Mouse (Mus musculus): Measurements from ENCODE around the gene Klhl29. TPM values are rescaled to one million over a fixed set of nuclear protein-coding genes. Genes with fewer than 3 reads are reported as not detected.

Klhl29 gene
- total and polyA plus RNA-seq, 3 experiments: 0.41 to 0.57 (median 0.42) TPM

GRCm38 (mm10) chr12:5223595-5223994 lies 151.9 kb downstream of the Klhl29 start:
- H3K27me3 ChIP-seq (ENCODE audit: control insufficient read depth, insufficient read depth, low read length): no peaks in the 10 kb centered on the region
- no peak for TF ChIP-seq EP300 (IDR thresholded peaks at IDR 0.05; ENCODE audit: insufficient read depth, low read depth, low read length)
- TF ChIP-seq CTCF (IDR thresholded peaks at IDR 0.05): no peak
- no peak for TF ChIP-seq POLR2A (IDR thresholded peaks at IDR 0.05; ENCODE audit: insufficient read depth, low read depth, low read length)
- no peaks in the 10 kb centered on the region for H3K79me2 ChIP-seq (replicated peaks; ENCODE audit: control insufficient read depth, insufficient read depth, low read length)
- DNase-seq: no peak
- no peak overlapping the region for H3K27ac ChIP-seq
- H3K36me3 ChIP-seq (ENCODE audit: control insufficient read depth, insufficient read depth, low read length): no peaks in the 10 kb centered on the region
- no peak overlapping the region for H3K9ac ChIP-seq (ENCODE audit: low read depth, low read length)
- H3K4me1 ChIP-seq (ENCODE audit: control insufficient read depth, insufficient read depth, low read length): peaks cover 4% of the 10 kb centered on the region
- WGBS: 40% methylated on average over 1 of the region's 1 CpGs
- intact Hi-C loops (cut with DNase I): no loop called here
- no peak overlapping the region for H3K4me3 ChIP-seq

GRCm38 (mm10) chr12:5222439-5223202 lies 152.9 kb downstream of the Klhl29 start:
- TF ChIP-seq POLR2A (IDR thresholded peaks at IDR 0.05; ENCODE audit: insufficient read depth, low read depth, low read length): no peak
- TF ChIP-seq EP300 (IDR thresholded peaks at IDR 0.05; ENCODE audit: insufficient read depth, low read depth, low read length): no peak
- no peak for TF ChIP-seq CTCF (IDR thresholded peaks at IDR 0.05)
- Histone ChIP-seq H3K79me2 (replicated peaks; ENCODE audit: control insufficient read depth, insufficient read depth, low read length) (no peaks in the 10 kb centered on the region), H3K4me3 (no peak overlapping the region), H3K27me3 (ENCODE audit: control insufficient read depth, insufficient read depth, low read length) (no peaks in the 10 kb centered on the region), H3K4me1 (ENCODE audit: control insufficient read depth, insufficient read depth, low read length) (peaks cover 4% of the 10 kb centered on the region), H3K36me3 (ENCODE audit: control insufficient read depth, insufficient read depth, low read length) (no peaks in the 10 kb centered on the region), H3K27ac (no peak overlapping the region), H3K9ac (ENCODE audit: low read depth, low read length) (no peak overlapping the region)
- WGBS: 94% methylated on average over 8 of the region's 8 CpGs
- no peak for DNase-seq
- intact Hi-C loops (cut with DNase I): no loop called here

- Histone ChIP-seq H3K4me1 (ENCODE audit: control insufficient read depth, insufficient read depth, low read length) (no peaks in the 10 kb centered on the region), H3K79me2 (replicated peaks; ENCODE audit: control insufficient read depth, insufficient read depth, low read length) (no peaks in the 10 kb centered on the region), H3K36me3 (ENCODE audit: control insufficient read depth, insufficient read depth, low read length) (no peaks in the 10 kb centered on the region), H3K4me3 (no peak overlapping the region), H3K27ac (no peak overlapping the region), H3K27me3 (ENCODE audit: control insufficient read depth, insufficient read depth, low read length) (no peaks in the 10 kb centered on the region), H3K9ac (ENCODE audit: low read depth, low read length) (no peak overlapping the region)
- intact Hi-C loops (cut with DNase I): no loop called here
- WGBS: 62% methylated on average over 14 of the region's 14 CpGs
- DNase-seq: peak in 1 of 2 experiments; percentile 36
- TF ChIP-seq CTCF (IDR thresholded peaks at IDR 0.05) (no peak), EP300 (IDR thresholded peaks at IDR 0.05; ENCODE audit: insufficient read depth, low read depth, low read length) (no peak), POLR2A (IDR thresholded peaks at IDR 0.05; ENCODE audit: insufficient read depth, low read depth, low read length) (no peak)
Observed at GRCm38 (mm10) chr12:5219913-5220575, 155.4 kb downstream of the Klhl29 start.

- no peaks in the 10 kb centered on the region for H3K79me2 ChIP-seq (replicated peaks; ENCODE audit: control insufficient read depth, insufficient read depth, low read length)
- H3K9ac ChIP-seq (ENCODE audit: low read depth, low read length): no peak overlapping the region
- no peaks in the 10 kb centered on the region for H3K27me3 ChIP-seq (ENCODE audit: control insufficient read depth, insufficient read depth, low read length)
- WGBS: 71% methylated on average over 15 of the region's 15 CpGs
- H3K27ac ChIP-seq: no peak overlapping the region
- intact Hi-C loops (cut with DNase I): no loop called here
- DNase-seq: no peak
- H3K4me3 ChIP-seq: no peak overlapping the region
- peaks cover 7% of the 10 kb centered on the region for H3K4me1 ChIP-seq (ENCODE audit: control insufficient read depth, insufficient read depth, low read length)
- no peak for TF ChIP-seq POLR2A (IDR thresholded peaks at IDR 0.05; ENCODE audit: insufficient read depth, low read depth, low read length)
- no peak for TF ChIP-seq CTCF (IDR thresholded peaks at IDR 0.05)
- TF ChIP-seq EP300 (IDR thresholded peaks at IDR 0.05; ENCODE audit: insufficient read depth, low read depth, low read length): no peak
- no peaks in the 10 kb centered on the region for H3K36me3 ChIP-seq (ENCODE audit: control insufficient read depth, insufficient read depth, low read length)
Observed at GRCm38 (mm10) chr12:5215836-5216747, 159.4 kb downstream of the Klhl29 start.

GRCm38 (mm10) chr12:5214266-5214665 lies 161.2 kb downstream of the Klhl29 start:
- TF ChIP-seq CTCF (IDR thresholded peaks at IDR 0.05) (no peak), POLR2A (IDR thresholded peaks at IDR 0.05; ENCODE audit: insufficient read depth, low read depth, low read length) (no peak), EP300 (IDR thresholded peaks at IDR 0.05; ENCODE audit: insufficient read depth, low read depth, low read length) (no peak)
- no peaks in the 10 kb centered on the region for H3K27me3 ChIP-seq (ENCODE audit: control insufficient read depth, insufficient read depth, low read length)
- H3K27ac ChIP-seq: no peak overlapping the region; the same call in 1 of the 2 replicates
- peaks cover 7% of the 10 kb centered on the region for H3K4me1 ChIP-seq (ENCODE audit: control insufficient read depth, insufficient read depth, low read length)
- no peak overlapping the region for H3K4me3 ChIP-seq
- no peak for DNase-seq
- WGBS: 86% methylated on average over 9 of the region's 9 CpGs
- H3K36me3 ChIP-seq (ENCODE audit: control insufficient read depth, insufficient read depth, low read length): no peaks in the 10 kb centered on the region
- no peak overlapping the region for H3K9ac ChIP-seq (ENCODE audit: low read depth, low read length)
- intact Hi-C loops (cut with DNase I): no loop called here
- H3K79me2 ChIP-seq (replicated peaks; ENCODE audit: control insufficient read depth, insufficient read depth, low read length): no peaks in the 10 kb centered on the region
